Mouse (Mus musculus) embryonic facial prominence, embryonic 10.5 days (tissue): ENCODE data around the gene Gldc. TPM values are rescaled to one million over a fixed set of nuclear protein-coding genes. Genes with fewer than 3 reads are reported as not detected.

ENCODE experiments used
- DNase-seq: peaks from one replicate; pipeline ENCODE4 v3.0.0-alpha.2; 2017; ENCODE audit warnings: low spot score
- H3K27ac ChIP-seq: fragments of 300-500 bp; sonication (generic); replicated peaks from 2 replicates; pipeline ENCODE4 v1.5.1; 2016; ENCODE audit warnings: mild to moderate bottlenecking
- H3K27me3 ChIP-seq: fragments of 300-500 bp; sonication (generic); replicated peaks from 2 replicates; pipeline ENCODE4 v1.6.1; 2016; ENCODE audit warnings: low read depth, mild to moderate bottlenecking; ENCODE audit not compliant: poor library complexity, severe bottlenecking
- H3K36me3 ChIP-seq: fragments of 300-500 bp; sonication (generic); replicated peaks from 2 replicates; pipeline ENCODE4 v1.6.1; 2016; ENCODE audit warnings: mild to moderate bottlenecking, moderate library complexity
- H3K4me1 ChIP-seq: fragments of 300-500 bp; sonication (generic); 2 replicates; pipeline ENCODE4 v1.6.1; 2016
- H3K4me3 ChIP-seq: fragments of 300-500 bp; sonication (generic); 2 replicates; pipeline ENCODE4 v1.5.1; 2016; ENCODE audit warnings: mild to moderate bottlenecking, moderate library complexity
- H3K9me3 ChIP-seq: fragments of 300-500 bp; sonication (generic); 2 replicates; pipeline ENCODE4 v1.6.1; 2016; ENCODE audit warnings: mild to moderate bottlenecking
- WGBS: fragments of 180-500 bp; shearing (Covaris S2); methylation state at CpG from one replicate; pipeline ENCODE4 v1.1.7; 2016; 5-methylcytosine and 5-hydroxymethylcytosine counted together
- polyA plus RNA-seq: library from polyadenylated mRNA; unstranded; fragments of >200 nt; fragmentation: Nextera tagmentation; extraction: Ambion mirVana; gene quantifications from 2 replicates; pipeline ENCODE4 v1.2.1, GENCODE M21; 2016

Gene Gldc
- polyA plus RNA-seq, 1 experiment from 2014 or later, result 14.6 TPM

DNA sequence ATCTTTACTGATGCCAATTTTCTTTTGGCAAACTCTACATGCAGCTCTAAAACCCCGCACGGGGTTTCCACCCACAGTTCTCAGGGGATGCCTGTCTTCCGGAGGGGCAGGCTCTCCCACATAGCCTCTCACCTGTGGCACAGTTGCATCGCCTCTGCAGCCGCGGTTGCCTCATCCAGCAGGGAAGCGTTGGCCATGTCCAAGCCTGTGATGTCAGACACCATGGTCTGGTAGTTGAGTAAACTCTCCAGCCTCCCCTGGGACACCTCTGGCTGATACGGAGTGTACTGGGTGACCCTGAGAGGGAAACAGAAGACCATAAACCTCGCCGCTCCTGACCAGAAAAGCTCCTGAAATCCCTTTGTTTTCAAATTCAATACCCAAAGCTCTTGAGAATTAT, 23.9 kb downstream of the Gldc start:
- Histone ChIP-seq H3K27me3 (no peaks in the 10 kb centered on the region), H3K27ac (no peak overlapping the region), H3K9me3 (no peaks in the 10 kb centered on the region), H3K4me3 (no peak overlapping the region), H3K4me1 (peaks cover 22% of the 10 kb centered on the region), H3K36me3 (0 out of 2 replicates have a peak, but pooled peaks cover 10% of the 10 kb centered on the region)
- DNase-seq, result no peak
- whole genome bisulfite sequencing, result 90% methylated on average over 10 of the region's 10 CpGs

DNA sequence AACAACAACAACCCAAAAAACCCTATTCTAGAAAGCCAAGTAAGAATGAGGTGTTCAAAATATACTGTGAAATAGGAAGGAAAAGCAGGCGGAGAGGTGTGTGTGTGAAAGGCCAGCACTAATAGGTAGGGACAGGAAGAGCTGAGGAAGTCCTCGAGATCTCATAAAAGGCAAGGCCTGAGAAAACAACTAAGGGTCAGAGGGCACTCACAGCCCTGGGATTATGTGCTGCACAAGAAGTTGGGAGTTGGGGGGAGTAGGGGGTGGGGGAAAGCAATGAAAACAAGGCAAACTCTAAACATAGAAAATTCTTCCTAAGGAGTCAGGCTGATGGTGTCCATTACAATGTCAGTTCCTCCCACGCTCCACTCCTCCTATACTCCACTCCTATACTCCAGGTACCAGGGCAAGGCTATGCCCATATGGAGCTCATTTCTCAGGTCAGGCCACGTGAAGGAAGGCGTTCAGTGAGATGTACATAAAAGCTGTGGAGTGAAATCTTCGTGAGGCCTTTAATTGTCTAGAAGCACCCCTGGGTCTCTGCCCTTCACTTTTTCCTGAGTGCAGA, 25.9 kb downstream of the Gldc start:
- Histone ChIP-seq H3K4me1 (peaks cover 18% of the 10 kb centered on the region), H3K27ac (no peak overlapping the region), H3K27me3 (no peaks in the 10 kb centered on the region), H3K36me3 (peaks cover 17% of the 10 kb centered on the region), H3K9me3 (no peaks in the 10 kb centered on the region), H3K4me3 (no peak overlapping the region)
- 32% methylated on average over 6 of the region's 6 CpGs for WGBS
- DNase-seq, result peak; percentile 35

- Histone ChIP-seq H3K36me3 (peaks cover 21% of the 10 kb centered on the region), H3K4me3 (no peak overlapping the region), H3K27ac (no peak overlapping the region), H3K9me3 (no peaks in the 10 kb centered on the region), H3K27me3 (no peaks in the 10 kb centered on the region), H3K4me1 (peaks cover 10% of the 10 kb centered on the region)
- 89% methylated on average over 4 of the region's 4 CpGs for WGBS
- DNase-seq, result no peak
Observed at GRCm38 (mm10) chr19:30147306-30147705, 27.9 kb downstream of the Gldc start.

- no peak overlapping the region for H3K4me3 ChIP-seq
- peaks cover 10% of the 10 kb centered on the region for H3K4me1 ChIP-seq
- no peaks in the 10 kb centered on the region for H3K9me3 ChIP-seq
- H3K27ac ChIP-seq, result no peak overlapping the region
- H3K36me3 ChIP-seq, result peaks cover 21% of the 10 kb centered on the region
- WGBS, result 84% methylated on average over 6 of the region's 6 CpGs
- DNase-seq, result no peak
- H3K27me3 ChIP-seq, result no peaks in the 10 kb centered on the region
Observed at GRCm38 (mm10) chr19:30146761-30147160, 28.5 kb downstream of the Gldc start.

DNA sequence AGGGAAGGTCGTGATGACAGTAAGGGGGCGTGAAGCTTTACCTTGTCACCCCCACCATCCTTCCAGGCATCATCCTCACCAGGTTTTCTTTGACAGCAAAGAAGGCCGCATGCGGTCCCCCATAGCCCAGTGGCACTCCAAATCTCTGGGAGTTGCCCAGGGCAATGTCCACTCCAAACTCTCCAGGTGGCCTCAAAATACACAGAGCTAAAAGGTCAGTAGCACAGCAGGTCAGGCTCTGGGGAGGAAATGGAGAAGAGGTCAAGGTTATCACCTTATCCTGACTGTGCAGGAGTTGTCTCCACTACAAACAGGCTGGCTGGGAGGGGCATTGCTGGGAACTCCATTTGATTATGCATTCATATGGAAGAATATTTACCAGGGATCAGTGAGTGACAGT, 30.1 kb downstream of the Gldc start:
- H3K27me3 ChIP-seq, result no peaks in the 10 kb centered on the region
- H3K9me3 ChIP-seq, result no peaks in the 10 kb centered on the region
- 90% methylated on average over 4 of the region's 4 CpGs for WGBS
- H3K4me3 ChIP-seq, result no peak overlapping the region
- H3K4me1 ChIP-seq, result peaks cover 10% of the 10 kb centered on the region
- peaks cover 15% of the 10 kb centered on the region for H3K36me3 ChIP-seq
- DNase-seq, result no peak
- H3K27ac ChIP-seq, result no peak overlapping the region

- H3K9me3 ChIP-seq, result no peaks in the 10 kb centered on the region
- no peak overlapping the region for H3K4me3 ChIP-seq
- no peaks in the 10 kb centered on the region for H3K4me1 ChIP-seq
- no peak for DNase-seq
- H3K27ac ChIP-seq, result no peak overlapping the region
- H3K36me3 ChIP-seq, result peaks cover 23% of the 10 kb centered on the region
- H3K27me3 ChIP-seq, result no peaks in the 10 kb centered on the region
- 94% methylated on average over 1 of the region's 1 CpGs for WGBS
Observed at GRCm38 (mm10) chr19:30136308-30136707, 38.9 kb downstream of the Gldc start.

GRCm38 (mm10) chr19:30128177-30128576, 47.1 kb downstream of the Gldc start:
- no peak overlapping the region for H3K4me3 ChIP-seq
- H3K4me1 ChIP-seq, result no peaks in the 10 kb centered on the region
- 75% methylated on average over 4 of the region's 4 CpGs for WGBS
- peaks cover 32% of the 10 kb centered on the region for H3K36me3 ChIP-seq
- no peak for DNase-seq
- H3K27ac ChIP-seq, result no peak overlapping the region
- H3K9me3 ChIP-seq, result no peaks in the 10 kb centered on the region
- no peaks in the 10 kb centered on the region for H3K27me3 ChIP-seq

GRCm38 (mm10) chr19:30125670-30126059, 49.6 kb downstream of the Gldc start:
- Histone ChIP-seq H3K36me3 (peaks cover 24% of the 10 kb centered on the region), H3K27ac (no peak overlapping the region), H3K4me1 (no peaks in the 10 kb centered on the region), H3K4me3 (no peak overlapping the region), H3K27me3 (no peaks in the 10 kb centered on the region), H3K9me3 (no peaks in the 10 kb centered on the region)
- DNase-seq, result no peak
- 92% methylated on average over 7 of the region's 7 CpGs for WGBS

DNA sequence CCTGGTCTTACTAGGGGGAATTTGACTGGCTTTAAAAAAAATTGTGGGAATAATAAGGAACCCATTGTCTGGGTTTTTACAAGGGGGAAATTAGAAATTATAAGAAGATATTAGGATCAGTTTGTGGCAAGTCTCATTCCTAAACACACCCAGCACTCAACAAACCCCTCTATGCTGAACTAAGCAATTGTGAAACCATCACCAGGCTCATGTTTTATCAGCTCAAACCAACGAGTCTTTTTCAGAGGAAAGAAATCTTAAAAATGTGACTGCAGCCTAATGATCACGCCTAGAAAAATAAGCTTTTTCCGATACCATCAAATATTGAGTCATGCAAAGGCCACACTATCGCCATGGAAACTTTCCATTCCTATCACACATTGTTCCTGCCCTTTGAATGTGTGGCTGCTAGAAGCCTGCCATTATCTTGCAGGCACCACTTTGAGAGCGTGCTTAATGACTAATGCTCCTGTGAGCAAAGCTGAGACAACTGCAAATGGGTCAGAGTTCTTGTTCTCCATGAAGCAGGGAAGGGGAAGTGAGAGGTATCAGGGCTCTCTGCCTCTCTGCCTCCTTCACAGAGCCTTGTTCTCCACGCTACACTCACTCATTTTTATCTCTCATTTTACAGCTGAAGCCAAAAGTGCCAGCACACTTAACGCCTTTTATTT, 50.1 kb downstream of the Gldc start:
- DNase-seq, result no peak
- no peaks in the 10 kb centered on the region for H3K9me3 ChIP-seq
- H3K27me3 ChIP-seq, result no peaks in the 10 kb centered on the region
- H3K4me3 ChIP-seq, result no peak overlapping the region
- no peak overlapping the region for H3K27ac ChIP-seq
- H3K4me1 ChIP-seq, result no peaks in the 10 kb centered on the region
- peaks cover 24% of the 10 kb centered on the region for H3K36me3 ChIP-seq
- 82% methylated on average over 7 of the region's 7 CpGs for WGBS

GRCm38 (mm10) chr19:30118344-30119312, 56.6 kb downstream of the Gldc start:
- DNase-seq, result peak; percentile 27
- Histone ChIP-seq H3K4me1 (peaks cover 46% of the 10 kb centered on the region), H3K27ac (peak overlapping the region; percentile 57), H3K36me3 (peaks cover 6% of the 10 kb centered on the region; the same call in 1 of the 2 replicates), H3K27me3 (no peaks in the 10 kb centered on the region), H3K4me3 (no peak overlapping the region), H3K9me3 (no peaks in the 10 kb centered on the region)
- 74% methylated on average over 17 of the region's 17 CpGs for WGBS

- H3K27me3 ChIP-seq, result no peaks in the 10 kb centered on the region
- H3K27ac ChIP-seq, result peak overlapping the region; percentile 57
- 73% methylated on average over 9 of the region's 9 CpGs for WGBS
- 0 out of 2 replicates have a peak, but pooled peaks cover 4% of the 10 kb centered on the region for H3K36me3 ChIP-seq
- H3K4me1 ChIP-seq, result peaks cover 52% of the 10 kb centered on the region
- H3K9me3 ChIP-seq, result no peaks in the 10 kb centered on the region
- no peak for DNase-seq
- H3K4me3 ChIP-seq, result no peak overlapping the region
Observed at GRCm38 (mm10) chr19:30117775-30118174, 57.5 kb downstream of the Gldc start.

DNA sequence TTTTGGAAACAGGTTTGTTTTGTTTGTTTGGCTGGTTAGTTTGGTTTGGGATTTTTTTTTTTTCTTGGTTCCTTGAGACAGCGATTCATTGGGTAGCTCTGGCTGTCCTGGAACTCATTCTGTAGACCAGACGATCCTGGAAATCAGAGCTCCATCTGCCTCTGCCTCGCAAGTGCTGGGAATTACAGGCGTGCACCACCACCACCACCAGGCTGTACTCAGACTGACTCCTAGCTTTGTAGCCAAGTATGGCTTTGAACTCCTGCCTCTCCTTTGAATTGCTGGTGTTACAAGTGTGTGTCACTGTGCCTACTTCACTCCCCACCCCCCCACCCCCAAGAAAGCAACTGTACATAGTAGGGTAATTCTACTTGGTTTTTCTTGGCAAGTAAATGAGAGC, 58.0 kb downstream of the Gldc start:
- H3K4me3 ChIP-seq, result no peak overlapping the region
- H3K27ac ChIP-seq, result no peak overlapping the region
- 0 out of 2 replicates have a peak, but pooled peaks cover 4% of the 10 kb centered on the region for H3K36me3 ChIP-seq
- H3K27me3 ChIP-seq, result no peaks in the 10 kb centered on the region
- H3K4me1 ChIP-seq, result peaks cover 52% of the 10 kb centered on the region
- no peaks in the 10 kb centered on the region for H3K9me3 ChIP-seq
- WGBS, result 71% methylated on average over 4 of the region's 4 CpGs
- no peak for DNase-seq
